Mouse (Mus musculus): ENCODE measurements at regions not wholly inside any gene's neighbourhood (a gene's known extent, or its start where the extent isn't known, plus 50 kb on each side); places are given as distances from the start of the nearest gene placed in this dataset.

DNA sequence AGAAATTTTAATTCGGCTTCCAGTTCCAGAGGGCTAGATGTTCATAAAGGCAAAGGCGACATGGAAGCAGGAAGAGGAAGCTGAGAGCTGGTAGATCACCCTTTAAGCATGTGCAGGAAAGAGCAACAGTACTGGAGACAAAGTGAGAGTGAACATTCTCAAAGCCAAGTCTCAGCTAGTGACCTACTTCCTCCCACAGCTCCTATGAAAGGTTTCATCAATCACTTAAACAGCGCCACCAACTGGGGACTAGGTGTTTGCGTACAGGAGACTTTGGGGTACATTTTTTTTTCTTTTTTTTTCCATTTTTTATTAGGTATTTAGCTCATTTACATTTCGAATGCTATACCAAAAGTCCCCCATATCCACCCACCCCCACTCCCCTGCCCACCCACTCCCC, 61.7 kb upstream of the Gucy1a1 start:
- peak; percentile 7 for DNase-seq (ENCODE audit: low read depth)
